Mouse (Mus musculus) C2C12 (cell line): ENCODE data around the gene Vdr. TPM values are rescaled to one million over a fixed set of nuclear protein-coding genes. Genes with fewer than 3 reads are reported as not detected.

Experiments
- H3K27me3 ChIP-seq: one replicate; pipeline ENCODE4 v1.6.1; 2011; ENCODE audit not compliant: control insufficient read depth, insufficient read depth, insufficient read length
- H3K36me3 ChIP-seq: one replicate; pipeline ENCODE4 v1.6.1; 2011; ENCODE audit not compliant: control insufficient read depth, insufficient read depth
- H3K4me3 ChIP-seq: one replicate; pipeline ENCODE4 v1.5.1; 2011; ENCODE audit warnings: mild to moderate bottlenecking, control low read depth; ENCODE audit not compliant: poor library complexity, insufficient read depth, severe bottlenecking
- H3K79me2 ChIP-seq: one replicate; pipeline ENCODE4 v1.6.1; 2011; ENCODE audit not compliant: control insufficient read depth, insufficient read depth
- H3K79me3 ChIP-seq: one replicate; pipeline ENCODE4 v1.6.1; 2011; ENCODE audit warnings: low read depth, control low read depth
- H3ac ChIP-seq: one replicate; pipeline ENCODE3; 2011; ENCODE audit warnings: low read depth; ENCODE audit not compliant: control insufficient read depth, insufficient read length
- CEBPB ChIP-seq: IDR thresholded peaks from one replicate; pipeline ENCODE4 v1.6.1; 2011; ENCODE audit warnings: low read depth, mild to moderate bottlenecking, control low read depth, moderate library complexity
- CTCF ChIP-seq: IDR thresholded peaks from one replicate; pipeline ENCODE4 v1.5.1; 2011; ENCODE audit not compliant: control insufficient read depth, insufficient read depth, insufficient read length
- FOSL1 ChIP-seq: IDR thresholded peaks from one replicate; pipeline ENCODE4 v1.8.0; 2011; ENCODE audit warnings: mild to moderate bottlenecking, low read length; ENCODE audit not compliant: poor library complexity, insufficient read depth, severe bottlenecking
- MAX ChIP-seq: IDR thresholded peaks from one replicate; pipeline ENCODE4 v1.6.1; 2011; ENCODE audit warnings: mild to moderate bottlenecking, control low read depth
- MYOD1 ChIP-seq: IDR thresholded peaks from one replicate; pipeline ENCODE4 v1.6.1; 2011; ENCODE audit warnings: low read depth; ENCODE audit not compliant: control insufficient read depth, insufficient read length
- MYOG ChIP-seq: IDR thresholded peaks from one replicate; pipeline ENCODE4 v1.6.1; 2011; ENCODE audit not compliant: control insufficient read depth, insufficient read length; ENCODE audit errors: extremely low read depth
- USF1 ChIP-seq: IDR thresholded peaks from one replicate; pipeline ENCODE4 v1.6.1; 2011; ENCODE audit warnings: low read depth, mild to moderate bottlenecking, control low read depth, moderate library complexity
- polyA plus RNA-seq: library from polyadenylated mRNA; unstranded; fragments of >200 nt; fragmentation: generic; extraction: Trizol; gene quantifications from one replicate; pipeline ENCODE4 v1.2.1, GENCODE M21; 2012; ENCODE audit warnings: missing spikeins

Vdr gene
- polyA plus RNA-seq, 1 experiment = 3.0 TPM

DNA sequence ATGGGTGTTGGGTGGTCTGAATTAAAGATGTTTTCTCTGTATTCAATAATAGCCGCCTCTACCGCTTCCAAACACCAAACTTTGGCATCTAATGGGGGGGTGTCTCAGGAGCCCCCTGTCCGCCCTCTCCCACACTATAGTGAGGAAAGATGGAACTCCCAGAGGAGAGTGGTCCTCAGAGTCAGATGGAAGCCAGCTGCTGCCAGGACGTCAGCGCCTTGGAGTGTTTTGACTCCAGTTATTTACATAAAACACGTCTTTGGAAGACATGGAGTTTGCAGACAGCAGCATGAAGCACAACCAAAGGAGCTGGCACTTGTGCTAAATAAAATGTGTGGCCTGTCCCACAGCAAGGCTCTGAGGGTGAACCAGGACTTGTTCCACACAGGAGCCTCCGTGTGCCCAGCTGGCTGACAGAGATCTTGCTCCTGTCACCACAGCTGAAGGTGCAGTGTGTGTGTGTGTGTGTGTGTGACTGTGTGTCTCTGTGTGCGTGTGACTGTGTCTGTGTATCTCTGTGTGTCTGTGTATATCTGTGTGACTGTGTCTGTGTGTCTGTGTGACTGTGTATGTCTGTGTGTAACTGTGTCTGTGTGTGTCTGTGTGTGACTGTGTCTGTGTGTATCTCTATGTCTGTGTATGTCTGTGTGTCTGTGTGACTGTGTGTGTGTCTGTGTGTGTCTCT is 45.9 kb downstream of the Vdr start:
- TF ChIP-seq MAX = no peak
- TF ChIP-seq USF1 = no peak
- no peak for TF ChIP-seq MYOD1
- TF ChIP-seq MYOG = no peak
- H3K79me2 ChIP-seq = no peaks in the 10 kb centered on the region
- H3K36me3 ChIP-seq = peaks cover 4% of the 10 kb centered on the region
- H3K4me3 ChIP-seq = no peak overlapping the region
- H3K27me3 ChIP-seq = no peaks in the 10 kb centered on the region
- H3ac ChIP-seq = no peak overlapping the region
- no peaks in the 10 kb centered on the region for H3K79me3 ChIP-seq

DNA sequence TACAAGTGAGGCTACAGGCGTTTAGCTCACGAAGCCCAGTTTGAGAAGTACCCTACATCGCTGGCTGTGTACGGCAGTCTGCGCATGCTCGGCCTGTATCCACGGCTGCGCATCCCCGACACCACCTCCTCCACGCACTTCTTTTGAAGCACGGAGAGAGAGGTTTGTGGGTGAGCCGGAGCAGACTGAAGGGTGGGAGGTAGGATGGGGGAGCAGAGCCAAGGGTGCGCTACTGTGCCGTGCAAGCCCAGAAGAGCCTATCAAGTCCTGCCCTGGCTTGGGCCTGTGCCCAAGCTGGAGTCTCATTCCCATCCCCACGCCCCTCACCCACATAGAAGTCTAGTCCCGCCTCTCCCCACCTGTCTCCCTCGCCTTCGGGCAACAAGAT is 46.9 kb downstream of the Vdr start:
- Histone ChIP-seq H3K4me3 (no peak overlapping the region), H3K79me2 (no peaks in the 10 kb centered on the region), H3K27me3 (no peaks in the 10 kb centered on the region), H3K79me3 (no peaks in the 10 kb centered on the region), H3ac (no peak overlapping the region), H3K36me3 (peaks cover 9% of the 10 kb centered on the region)
- TF ChIP-seq CEBPB = no peak
- TF ChIP-seq CTCF = no peak
- TF ChIP-seq USF1 = no peak
- no peak for TF ChIP-seq MAX
- TF ChIP-seq MYOG = no peak
- no peak for TF ChIP-seq MYOD1
- TF ChIP-seq FOSL1 = no peak

DNA sequence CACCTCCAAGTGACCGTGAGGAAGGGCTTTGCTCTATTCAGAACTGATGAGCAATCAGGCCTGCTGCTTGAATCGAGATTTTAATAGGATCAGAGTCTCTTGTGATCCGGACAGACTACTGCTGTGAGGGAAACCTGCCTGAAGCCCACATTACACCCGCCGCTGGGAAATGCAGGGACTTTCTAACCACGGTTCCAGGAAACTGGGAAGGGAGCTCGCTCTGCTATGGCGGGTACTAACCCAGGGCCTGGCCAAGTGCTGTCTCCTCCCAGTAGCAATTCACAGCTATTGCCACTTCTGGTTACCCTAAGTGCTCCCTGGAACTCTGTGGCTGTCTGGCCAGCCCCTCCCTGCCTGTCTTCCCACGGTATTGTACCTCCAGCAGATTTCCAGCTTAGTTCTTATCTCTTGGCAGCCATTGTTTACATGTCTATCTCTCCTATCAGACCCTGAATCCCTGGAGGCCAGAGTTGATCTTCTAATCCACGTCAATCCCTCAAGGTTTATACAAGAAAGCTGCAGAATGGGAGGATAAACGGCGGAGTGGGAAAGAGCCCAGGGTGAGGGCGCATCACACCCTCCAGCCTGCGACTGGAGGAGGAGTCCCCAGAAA is 47.4 kb downstream of the Vdr start:
- H3K79me3 ChIP-seq = no peaks in the 10 kb centered on the region
- H3K36me3 ChIP-seq = peaks cover 9% of the 10 kb centered on the region
- no peaks in the 10 kb centered on the region for H3K79me2 ChIP-seq
- no peaks in the 10 kb centered on the region for H3K27me3 ChIP-seq
- TF ChIP-seq MYOD1 (no peak), MYOG (no peak), FOSL1 (no peak)
- H3K4me3 ChIP-seq = no peak overlapping the region
- no peak overlapping the region for H3ac ChIP-seq

DNA sequence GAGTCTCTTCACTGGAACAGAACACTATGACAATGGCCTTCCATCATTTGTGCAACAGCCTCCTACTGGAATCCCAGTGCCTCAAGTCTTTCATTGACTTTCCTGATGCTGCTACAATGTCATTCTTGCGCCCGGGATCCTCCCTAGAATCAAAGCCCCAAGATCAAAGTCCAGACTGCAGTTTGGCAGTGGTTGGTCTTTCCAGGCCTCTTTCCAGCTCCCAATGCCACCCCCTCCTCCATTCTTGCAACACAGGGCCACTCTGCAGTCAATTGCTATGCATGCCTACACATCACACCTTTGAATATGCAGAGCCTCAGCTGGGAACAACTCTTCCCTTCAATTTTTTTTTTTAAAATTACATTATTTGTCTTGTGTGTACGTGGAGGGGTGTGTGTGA is 50.1 kb downstream of the Vdr start:
- TF ChIP-seq USF1 (no peak), MAX (no peak), CTCF (no peak), MYOD1 (no peak), CEBPB (no peak), MYOG (no peak), FOSL1 (no peak)
- Histone ChIP-seq H3K79me3 (no peaks in the 10 kb centered on the region), H3K4me3 (no peak overlapping the region), H3K27me3 (no peaks in the 10 kb centered on the region), H3ac (no peak overlapping the region), H3K79me2 (no peaks in the 10 kb centered on the region), H3K36me3 (peaks cover 4% of the 10 kb centered on the region)

DNA sequence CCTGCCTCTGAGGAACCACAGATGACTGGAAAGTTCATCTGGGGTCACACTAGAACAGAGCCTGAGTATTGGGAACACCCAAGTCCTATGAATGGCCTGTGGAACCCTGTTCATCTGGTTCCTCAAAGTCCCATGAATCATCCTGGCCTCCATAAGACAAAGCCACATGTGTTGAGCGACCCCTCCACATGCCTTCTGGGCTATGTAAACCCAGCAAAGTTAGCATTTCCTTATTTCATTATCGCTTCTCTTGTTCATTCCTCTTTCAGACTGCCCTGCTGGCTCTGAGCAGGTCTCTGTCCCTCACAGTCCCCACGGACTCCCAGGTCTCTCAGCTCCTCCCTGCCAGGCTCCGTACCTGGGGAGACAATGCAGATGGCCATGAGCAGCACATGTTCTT is 52.0 kb downstream of the Vdr start:
- Histone ChIP-seq H3ac (no peak overlapping the region), H3K79me2 (no peaks in the 10 kb centered on the region), H3K79me3 (no peaks in the 10 kb centered on the region), H3K27me3 (no peaks in the 10 kb centered on the region), H3K36me3 (peaks cover 4% of the 10 kb centered on the region), H3K4me3 (no peak overlapping the region)
- TF ChIP-seq CTCF (no peak), FOSL1 (no peak), MAX (no peak), CEBPB (no peak), MYOD1 (no peak), USF1 (no peak), MYOG (no peak)

DNA sequence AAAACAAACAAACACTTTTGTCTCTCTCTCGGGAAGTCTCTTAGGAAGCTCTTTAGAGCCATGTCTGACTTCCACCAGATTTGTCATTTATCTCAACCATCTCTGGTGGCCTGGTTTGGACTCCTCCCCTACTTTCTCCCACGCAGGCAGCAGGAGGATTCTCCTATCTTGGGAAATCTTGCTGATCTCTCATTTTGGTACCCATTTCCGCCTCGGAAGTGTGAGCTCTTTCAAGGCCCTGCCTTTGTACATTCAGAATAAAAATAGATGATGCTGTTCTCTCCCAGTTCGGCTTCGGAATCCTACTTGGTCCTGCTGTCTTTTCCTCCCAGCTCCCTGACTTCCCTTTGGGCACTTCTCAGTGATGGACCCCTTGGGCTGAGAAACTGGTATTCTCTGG is 55.9 kb downstream of the Vdr start:
- H3K27me3 ChIP-seq = no peaks in the 10 kb centered on the region
- H3K4me3 ChIP-seq = no peak overlapping the region
- H3K36me3 ChIP-seq = peaks cover 4% of the 10 kb centered on the region
- no peak overlapping the region for H3ac ChIP-seq
- TF ChIP-seq CTCF (no peak), MYOD1 (no peak), MYOG (no peak), MAX (no peak), CEBPB (no peak), USF1 (no peak), FOSL1 (no peak)
- H3K79me2 ChIP-seq = no peaks in the 10 kb centered on the region
- no peaks in the 10 kb centered on the region for H3K79me3 ChIP-seq
